Mouse (Mus musculus) erythroblast, embryonic 14.5 days (primary cell): Measurements from ENCODE around the gene Mamdc2. TPM values are rescaled to one million over a fixed set of nuclear protein-coding genes. Genes with fewer than 3 reads are reported as not detected.
"Not testable (repeated sequence)": the region's sequence is repeated elsewhere in the genome, so short reads cannot be mapped to it uniquely, and the experiment has no call there.

Experiments used
- H3K27me3 ChIP-seq: 2 replicates; pipeline ENCODE4 v1.6.1; 2012; ENCODE audit warnings: inconsistent platforms; ENCODE audit not compliant: control insufficient read depth
- H3K36me3 ChIP-seq: 2 replicates; pipeline ENCODE4 v1.6.1; 2012; ENCODE audit warnings: mild to moderate bottlenecking, inconsistent platforms; ENCODE audit not compliant: control insufficient read depth
- H3K4me1 ChIP-seq: 2 replicates; pipeline ENCODE4 v1.6.1; 2012; ENCODE audit warnings: inconsistent platforms; ENCODE audit not compliant: control insufficient read depth
- H3K4me3 ChIP-seq: replicated peaks from 2 replicates; pipeline ENCODE3; 2012; ENCODE audit warnings: moderate library complexity, mild to moderate bottlenecking, inconsistent platforms
- H3K9me3 ChIP-seq: 2 replicates; pipeline ENCODE4 v1.6.1; 2012; ENCODE audit warnings: low read length, inconsistent platforms, mixed read lengths; ENCODE audit not compliant: control insufficient read depth
- GATA1 ChIP-seq: IDR thresholded peaks from 2 replicates; pipeline ENCODE4 v1.6.1; 2012; ENCODE audit warnings: low read length, inconsistent platforms, mixed read lengths
- TAL1 ChIP-seq: IDR thresholded peaks from 3 replicates; pipeline ENCODE4 v1.6.1; 2012; ENCODE audit warnings: low read length, inconsistent platforms, mixed read lengths
- polyA plus RNA-seq: library from polyadenylated mRNA; stranded (reverse); fragments of >175 nt; gene quantifications from 2 replicates; pipeline ENCODE4 v1.2.3, GENCODE M21; 2012

Gene Mamdc2
- polyA plus RNA-seq, 1 experiment = not detected

DNA sequence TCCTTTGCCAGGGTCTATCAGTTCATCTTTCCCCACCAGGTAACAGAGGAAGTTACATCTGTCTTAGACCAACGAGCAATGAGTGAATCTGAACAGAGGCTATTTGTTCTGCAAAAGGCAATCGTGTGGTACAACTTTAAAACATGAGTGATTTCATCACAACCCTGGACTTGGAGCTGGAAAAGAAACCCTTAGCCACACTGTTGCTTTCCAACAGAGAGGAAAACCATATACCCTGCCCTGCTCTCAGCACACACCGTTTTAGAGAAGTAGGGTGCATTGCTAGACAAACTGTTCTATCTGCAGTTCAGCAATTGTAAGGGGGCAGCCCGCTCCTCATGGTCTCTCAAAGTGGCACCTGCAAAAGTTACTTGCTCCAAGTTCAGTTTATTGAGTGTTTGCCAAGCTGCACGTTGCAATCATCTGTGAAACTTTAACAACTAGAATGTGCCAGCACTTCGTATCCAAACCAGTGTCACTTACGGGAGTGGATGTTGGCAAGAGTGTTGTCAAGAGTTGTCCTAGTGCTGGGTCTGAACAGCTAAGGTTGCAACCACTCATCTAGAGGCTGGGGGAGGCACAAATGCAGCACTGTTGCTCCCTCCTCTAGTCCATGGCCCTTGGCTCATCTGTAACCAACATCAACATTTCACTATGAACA lies 37.8 kb upstream of the Mamdc2 start:
- Histone ChIP-seq H3K4me1 (no peaks in the 10 kb centered on the region), H3K36me3 (no peaks in the 10 kb centered on the region), H3K27me3 (no peaks in the 10 kb centered on the region), H3K9me3 (no peaks in the 10 kb centered on the region), H3K4me3 (no peak overlapping the region)
- TF ChIP-seq TAL1 = no peak
- TF ChIP-seq GATA1 = no peak

DNA sequence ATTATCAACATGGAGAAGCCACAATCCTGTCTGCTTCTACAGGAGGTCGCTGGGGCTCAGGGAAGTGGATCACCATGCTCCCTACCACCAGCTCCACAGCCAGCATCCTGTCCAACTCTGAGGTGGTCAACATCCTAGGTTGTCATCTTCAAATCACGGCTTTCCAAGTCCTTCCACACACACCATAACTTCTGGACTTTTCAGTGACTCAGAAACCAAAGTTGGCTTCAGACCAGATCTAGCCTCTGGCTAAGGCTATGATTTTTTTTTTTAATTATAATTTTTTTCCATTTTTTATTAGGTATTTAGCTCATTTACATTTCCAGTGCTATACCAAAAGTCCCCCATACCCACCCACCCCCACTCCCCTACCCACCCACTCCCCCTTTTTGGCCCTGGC lies 34.3 kb upstream of the Mamdc2 start:
- not testable (repeated sequence) for H3K36me3 ChIP-seq, H3K27me3 ChIP-seq, H3K4me1 ChIP-seq, H3K9me3 ChIP-seq, H3K4me3 ChIP-seq

DNA sequence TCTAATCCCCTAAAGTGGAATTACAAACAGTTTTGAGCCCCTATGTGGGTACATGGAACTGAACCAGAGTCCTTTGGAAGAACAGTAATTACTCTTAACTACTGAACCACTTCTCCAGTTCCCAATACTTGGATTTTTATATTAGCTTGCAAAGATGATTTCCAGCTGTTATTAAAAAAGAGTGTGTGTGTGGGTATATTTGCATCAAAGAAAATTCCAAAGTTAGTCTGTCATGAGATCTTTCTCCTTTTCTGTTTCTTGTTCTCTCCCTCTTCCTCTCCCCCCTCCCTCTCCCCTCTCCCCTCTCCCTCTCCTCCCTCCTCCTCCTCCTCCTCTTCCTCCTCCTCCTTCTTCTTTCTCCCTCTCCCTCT lies 31.3 kb upstream of the Mamdc2 start:
- Histone ChIP-seq H3K9me3 (no peaks in the 10 kb centered on the region), H3K4me1 (no peaks in the 10 kb centered on the region), H3K36me3 (no peaks in the 10 kb centered on the region), H3K27me3 (no peaks in the 10 kb centered on the region), H3K4me3 (no peak overlapping the region)
- TF ChIP-seq TAL1 (no peak), GATA1 (no peak)

DNA sequence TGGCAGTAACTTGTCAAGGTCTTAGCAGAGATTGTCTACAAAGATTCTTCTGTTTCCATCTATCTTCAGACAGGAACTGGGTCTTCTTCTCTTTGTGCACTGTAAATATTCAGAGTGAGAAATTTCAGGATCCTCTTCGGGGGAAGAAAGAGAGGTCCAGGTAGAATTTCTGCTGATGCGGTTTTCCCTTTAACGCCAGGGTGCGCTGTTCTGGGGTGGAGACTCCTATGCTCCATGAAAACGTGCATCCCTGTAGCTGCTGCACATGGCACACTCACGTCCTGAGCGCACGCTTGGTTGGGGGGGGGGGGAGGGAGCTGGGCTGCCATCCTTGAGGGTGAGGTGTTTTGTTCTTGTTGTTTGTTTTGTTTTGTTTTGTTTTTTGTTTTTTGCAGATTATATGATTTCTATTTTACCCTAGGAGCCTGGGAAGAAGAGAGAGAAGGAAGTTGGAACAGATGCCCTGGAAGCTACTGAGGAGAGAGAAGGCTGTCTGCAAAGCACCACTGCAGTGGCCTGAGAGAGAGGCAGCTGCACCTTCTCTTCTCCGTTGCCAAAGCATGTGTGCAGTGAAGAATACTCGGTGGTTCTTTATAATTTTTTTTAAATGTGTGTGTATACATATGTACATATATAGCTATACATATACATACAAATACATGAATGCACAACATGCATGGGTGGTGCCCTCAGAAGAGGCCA lies 30.8 kb upstream of the Mamdc2 start:
- Histone ChIP-seq H3K9me3 (no peaks in the 10 kb centered on the region), H3K4me1 (no peaks in the 10 kb centered on the region), H3K36me3 (no peaks in the 10 kb centered on the region), H3K27me3 (no peaks in the 10 kb centered on the region), H3K4me3 (no peak overlapping the region)
- TF ChIP-seq TAL1 (no peak), GATA1 (no peak)

DNA sequence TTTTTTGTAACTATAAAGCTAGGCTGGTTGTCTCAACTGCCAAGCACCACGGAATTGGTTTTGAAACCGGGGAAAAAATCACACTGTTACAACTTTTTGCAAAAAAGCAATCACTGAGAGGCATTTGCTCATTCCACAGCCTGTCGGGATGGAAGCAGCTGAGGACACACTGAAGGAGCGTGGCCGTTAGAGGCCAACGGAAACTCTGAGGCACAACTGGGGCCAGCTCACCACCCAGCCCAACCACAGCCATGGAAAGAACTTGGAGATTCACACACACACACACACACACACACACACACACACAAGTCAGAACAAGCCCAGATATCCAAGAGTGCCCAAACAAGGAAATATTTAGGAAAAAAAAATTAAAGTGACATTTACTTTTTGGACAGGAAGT lies 29.6 kb upstream of the Mamdc2 start:
- TF ChIP-seq TAL1 (no peak), GATA1 (no peak)
- no peaks in the 10 kb centered on the region for H3K9me3 ChIP-seq
- H3K27me3 ChIP-seq = no peaks in the 10 kb centered on the region

GRCm38 (mm10) chr19:23467866-23468265 lies 19.6 kb upstream of the Mamdc2 start:
- no peaks in the 10 kb centered on the region for H3K36me3 ChIP-seq
- no peaks in the 10 kb centered on the region for H3K9me3 ChIP-seq
- no peaks in the 10 kb centered on the region for H3K27me3 ChIP-seq
- no peak overlapping the region for H3K4me3 ChIP-seq
- TF ChIP-seq GATA1 (no peak), TAL1 (no peak)
- no peaks in the 10 kb centered on the region for H3K4me1 ChIP-seq

More for the DNA sequence above, 29.6 kb upstream of the Mamdc2 start:
- H3K36me3 ChIP-seq = no peaks in the 10 kb centered on the region
- no peak overlapping the region for H3K4me3 ChIP-seq
- no peaks in the 10 kb centered on the region for H3K4me1 ChIP-seq

- TF ChIP-seq TAL1 (no peak), GATA1 (no peak)
- Histone ChIP-seq H3K36me3 (no peaks in the 10 kb centered on the region), H3K27me3 (no peaks in the 10 kb centered on the region), H3K4me3 (no peak overlapping the region), H3K9me3 (no peaks in the 10 kb centered on the region), H3K4me1 (no peaks in the 10 kb centered on the region)
Observed at GRCm38 (mm10) chr19:23467011-23467410, 18.8 kb upstream of the Mamdc2 start.

DNA sequence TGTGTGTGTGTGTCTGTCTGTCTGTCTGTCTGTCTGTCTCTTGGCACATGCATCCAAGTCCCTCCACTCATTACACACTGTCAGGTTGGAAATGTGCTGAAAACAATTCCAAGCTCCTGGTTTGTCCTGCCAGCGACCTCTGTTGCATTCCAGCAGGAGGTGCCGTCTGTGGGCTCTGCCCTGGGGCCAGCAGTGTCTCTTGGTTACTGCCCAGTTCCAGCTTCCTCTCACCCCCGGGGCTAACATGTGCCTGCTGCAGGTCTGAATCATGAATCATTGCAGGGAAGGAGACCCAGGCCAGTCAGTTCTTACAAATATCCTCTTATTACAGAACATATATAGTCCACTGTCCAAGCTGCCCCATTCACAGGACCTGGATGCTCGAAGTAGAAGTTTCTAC lies 9.2 kb upstream of the Mamdc2 start:
- no peak for TF ChIP-seq TAL1
- no peak for TF ChIP-seq GATA1
- no peak overlapping the region for H3K4me3 ChIP-seq
- H3K4me1 ChIP-seq = no peaks in the 10 kb centered on the region
- H3K27me3 ChIP-seq = no peaks in the 10 kb centered on the region
- no peaks in the 10 kb centered on the region for H3K9me3 ChIP-seq
- no peaks in the 10 kb centered on the region for H3K36me3 ChIP-seq

DNA sequence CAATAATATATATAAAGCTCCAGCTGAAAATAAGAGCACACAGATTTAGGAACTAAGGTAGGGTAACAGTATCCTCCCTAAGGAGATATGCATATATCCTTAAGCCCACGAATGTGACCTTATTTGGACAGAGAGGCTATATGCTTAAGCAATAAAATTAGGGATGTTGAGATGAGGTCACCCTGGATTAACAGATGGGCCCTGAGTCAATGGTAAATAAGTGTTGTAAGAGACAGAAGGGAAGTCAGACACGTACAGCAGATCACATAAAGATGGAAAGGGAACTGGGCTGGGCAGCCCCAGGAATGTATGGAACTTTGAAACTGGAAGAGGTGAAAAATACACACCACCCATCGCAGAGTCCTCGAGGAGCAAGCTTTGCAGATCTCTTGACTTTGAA lies 3.1 kb upstream of the Mamdc2 start:
- no peaks in the 10 kb centered on the region for H3K9me3 ChIP-seq
- H3K36me3 ChIP-seq = no peaks in the 10 kb centered on the region
- peaks cover 10% of the 10 kb centered on the region for H3K27me3 ChIP-seq
- H3K4me3 ChIP-seq = no peak overlapping the region
- TF ChIP-seq GATA1 (no peak), TAL1 (no peak)
- no peaks in the 10 kb centered on the region; the same call in 1 of the 2 replicates for H3K4me1 ChIP-seq

GRCm38 (mm10) chr19:23447221-23447987 lies 838 bp downstream of the Mamdc2 start:
- no peak for TF ChIP-seq TAL1
- no peak for TF ChIP-seq GATA1
- no peaks in the 10 kb centered on the region for H3K36me3 ChIP-seq
- H3K27me3 ChIP-seq = peaks cover 10% of the 10 kb centered on the region
- no peaks in the 10 kb centered on the region for H3K9me3 ChIP-seq
- no peaks in the 10 kb centered on the region; the same call in 1 of the 2 replicates for H3K4me1 ChIP-seq
- peak overlapping the region; percentile 28 for H3K4me3 ChIP-seq
